Mouse (Mus musculus): ENCODE data around the gene Fbrs. TPM values are rescaled to one million over a fixed set of nuclear protein-coding genes. Genes with fewer than 3 reads are reported as not detected.

The Fbrs gene
- polyA plus RNA-seq, 1 experiment from 2014 or later, result 16.1 TPM

DNA sequence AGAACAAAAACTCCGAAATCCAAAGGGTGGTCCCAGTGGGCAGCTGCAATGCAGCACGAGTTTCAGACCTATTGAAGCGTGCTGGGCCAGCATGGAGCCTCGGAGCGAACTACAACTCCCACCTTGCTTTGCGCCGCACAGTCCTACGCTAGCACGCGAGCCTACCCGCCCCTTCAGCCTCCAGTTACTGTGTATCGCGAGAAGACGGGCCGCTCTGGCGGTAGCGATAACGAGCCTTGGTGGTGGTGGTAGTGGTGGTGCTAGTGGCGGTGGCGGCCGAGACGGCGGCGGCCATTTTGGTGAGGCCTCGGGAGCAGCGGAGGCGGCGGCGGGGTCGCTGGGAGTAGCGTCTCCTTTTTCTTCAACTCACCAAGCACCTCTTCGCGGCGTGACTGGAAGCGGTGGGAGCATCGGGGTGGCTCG is 32.8 kb downstream of the Fbrs start, which contains the start of gene Srcap:
Gene Srcap (plus strand): TSS at position 176 of the 423 bp plus-strand sequence.
- peak within 1 kb of the TSS; percentile 57 for H3K4me2 ChIP-seq

DNA sequence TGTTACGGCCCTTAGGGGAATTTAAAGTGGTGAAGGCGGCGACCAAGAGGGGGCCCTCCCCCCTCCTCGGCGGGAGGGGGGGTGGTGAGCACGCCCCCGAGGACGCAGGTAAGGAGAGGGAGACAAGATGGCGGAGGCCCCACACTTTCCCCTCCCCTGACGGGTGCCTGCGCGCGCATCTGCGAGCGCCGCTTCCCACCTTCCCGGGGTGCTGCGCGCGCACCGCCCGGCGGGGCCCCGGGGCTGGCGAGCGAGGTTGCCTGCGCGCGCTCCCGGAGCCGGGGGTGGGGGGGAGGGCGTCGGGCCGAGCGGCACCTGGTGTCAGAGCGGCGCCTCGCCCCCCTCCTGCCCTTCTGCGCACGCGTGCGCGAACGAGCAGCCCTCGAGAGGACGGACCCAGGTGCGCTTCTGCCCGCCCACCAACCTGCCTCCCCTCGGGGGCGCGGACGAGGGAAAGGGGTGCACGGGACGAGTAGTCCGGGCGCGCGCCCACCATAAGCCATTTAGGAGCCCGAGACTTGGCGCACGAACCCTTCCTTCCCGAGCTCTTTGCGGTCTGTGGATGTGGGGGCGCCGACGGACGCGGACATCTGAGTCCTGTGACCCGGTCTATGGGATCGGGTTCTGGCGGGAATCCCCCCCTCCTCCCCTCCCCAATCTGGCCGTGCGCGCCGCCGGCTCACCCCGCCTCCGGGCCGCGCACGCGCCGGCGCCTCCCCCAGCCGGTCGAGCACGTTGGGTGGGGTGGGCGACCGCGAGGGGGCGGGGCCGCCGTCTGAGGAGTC is 33.4 kb downstream of the Fbrs start:
- peak overlapping the region; percentile 97 for H3K27ac ChIP-seq (ENCODE audit: low read depth)
- H3K4me1 ChIP-seq (ENCODE audit: insufficient read depth), result peaks cover 5% of the 10 kb centered on the region; the same call in 1 of the 2 replicates
- H3K4me2 ChIP-seq, result peak overlapping the region; percentile 57
- ATAC-seq (ENCODE audit: insufficient read depth) (peak; percentile 78), DNase-seq (peak; percentile 95)
- H3K9ac ChIP-seq, result peak overlapping the region; percentile 85
- WGBS, result under 1% methylated on average over 77 of the region's 93 CpGs
- H3K9me3 ChIP-seq (ENCODE audit: low read depth, low read length), result no peaks in the 10 kb centered on the region
- H3K4me3 ChIP-seq (ENCODE audit: low read depth, low read length), result peak overlapping the region; percentile 78
- H3K27me3 ChIP-seq (ENCODE audit: insufficient read depth, low read length), result no peaks in the 10 kb centered on the region
- TF ChIP-seq CTCF (IDR thresholded peaks at IDR 0.05; ENCODE audit: low read depth), result no peak
- peaks cover 34% of the 10 kb centered on the region for H3K36me3 ChIP-seq (ENCODE audit: insufficient read depth)

More for the DNA sequence above, 32.8 kb downstream of the Fbrs start, which contains the start of gene Srcap:
- Histone ChIP-seq H3K27ac (ENCODE audit: low read depth) (peak within 1 kb of the TSS; percentile 97), H3K9me3 (ENCODE audit: low read depth, low read length) (no peaks in the 10 kb centered on the region), H3K4me3 (ENCODE audit: low read depth, low read length) (peak within 1 kb of the TSS; percentile 78), H3K27me3 (ENCODE audit: insufficient read depth, low read length) (no peaks in the 10 kb centered on the region), H3K4me1 (ENCODE audit: insufficient read depth) (peaks cover 5% of the 10 kb centered on the region; the same call in 1 of the 2 replicates), H3K36me3 (ENCODE audit: insufficient read depth) (peaks cover 28% of the 10 kb centered on the region), H3K9ac (peak within 1 kb of the TSS; percentile 85)
- peak; percentile 98 for ATAC-seq (ENCODE audit: insufficient read depth)
- under 1% methylated on average over 36 of the region's 37 CpGs for WGBS
- TF ChIP-seq CTCF (IDR thresholded peaks at IDR 0.05; ENCODE audit: low read depth), result no peak
- peak; percentile 99 for DNase-seq

DNA sequence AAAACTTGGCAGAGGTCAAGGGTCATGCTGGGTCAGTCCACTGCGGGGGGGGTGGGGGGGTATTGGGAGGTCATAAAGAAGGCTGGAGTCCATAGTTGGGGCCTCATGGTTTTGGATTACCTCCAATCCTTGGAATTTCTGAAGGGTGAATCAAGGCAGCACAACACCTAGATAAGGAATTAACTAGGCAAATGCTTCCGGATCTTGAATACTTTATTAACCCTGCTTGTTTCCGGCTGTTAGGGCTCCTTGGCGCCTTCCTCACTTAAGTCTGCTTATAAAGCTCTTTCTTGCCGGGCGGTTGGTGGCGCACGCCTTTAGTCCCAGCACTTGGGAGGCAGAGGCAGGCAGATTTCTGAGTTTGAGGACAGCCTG is 34.0 kb downstream of the Fbrs start:
- Histone ChIP-seq H3K4me3 (ENCODE audit: low read depth, low read length) (peak overlapping the region; percentile 78), H3K36me3 (ENCODE audit: insufficient read depth) (peaks cover 39% of the 10 kb centered on the region), H3K4me1 (ENCODE audit: insufficient read depth) (peaks cover 5% of the 10 kb centered on the region; the same call in 1 of the 2 replicates), H3K27ac (ENCODE audit: low read depth) (peak overlapping the region; percentile 97; the same call in 1 of the 2 replicates), H3K9me3 (ENCODE audit: low read depth, low read length) (no peaks in the 10 kb centered on the region), H3K9ac (peak overlapping the region; percentile 85), H3K4me2 (peak overlapping the region; percentile 57), H3K27me3 (ENCODE audit: insufficient read depth, low read length) (no peaks in the 10 kb centered on the region)
- DNase-seq, result no peak
- whole genome bisulfite sequencing, result 29% methylated on average over 8 of the region's 8 CpGs
- ATAC-seq (ENCODE audit: insufficient read depth), result no peak
- TF ChIP-seq CTCF (IDR thresholded peaks at IDR 0.05; ENCODE audit: low read depth), result no peak

DNA sequence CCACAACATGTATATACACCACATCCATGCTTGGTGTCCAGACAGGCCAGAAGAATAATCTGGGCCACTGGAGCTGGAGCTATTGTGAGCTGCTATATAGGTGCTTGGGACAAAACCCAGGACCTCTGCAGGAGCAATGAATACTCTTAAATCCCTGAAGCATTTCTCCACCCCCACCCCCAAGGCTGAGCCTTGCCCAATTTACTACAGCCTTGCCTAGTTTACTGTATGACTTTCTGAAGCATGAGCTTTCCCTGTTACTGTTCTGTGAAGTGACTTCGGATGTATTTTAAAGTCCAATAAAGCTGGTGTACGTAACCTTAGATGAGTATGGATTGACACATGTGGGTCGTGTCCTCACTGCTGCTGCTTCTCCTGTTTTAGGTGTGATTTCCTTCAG is 34.8 kb downstream of the Fbrs start:
- no peak for TF ChIP-seq CTCF (IDR thresholded peaks at IDR 0.05; ENCODE audit: low read depth)
- peaks cover 5% of the 10 kb centered on the region; the same call in 1 of the 2 replicates for H3K4me1 ChIP-seq (ENCODE audit: insufficient read depth)
- no peak for ATAC-seq (ENCODE audit: insufficient read depth)
- peak overlapping the region; percentile 78 for H3K4me3 ChIP-seq (ENCODE audit: low read depth, low read length)
- H3K27ac ChIP-seq (ENCODE audit: low read depth), result 0 out of 2 replicates have a peak overlapping the region, but pooled peaks have one; percentile 3
- peaks cover 47% of the 10 kb centered on the region for H3K36me3 ChIP-seq (ENCODE audit: insufficient read depth)
- whole genome bisulfite sequencing, result 81% methylated on average over 3 of the region's 3 CpGs
- no peaks in the 10 kb centered on the region for H3K27me3 ChIP-seq (ENCODE audit: insufficient read depth, low read length)
- peak overlapping the region; percentile 57 for H3K4me2 ChIP-seq
- H3K9me3 ChIP-seq (ENCODE audit: low read depth, low read length), result no peaks in the 10 kb centered on the region
- 0 out of 2 replicates have a peak overlapping the region, but pooled peaks have one; percentile 8 for H3K9ac ChIP-seq
- DNase-seq, result no peak

DNA sequence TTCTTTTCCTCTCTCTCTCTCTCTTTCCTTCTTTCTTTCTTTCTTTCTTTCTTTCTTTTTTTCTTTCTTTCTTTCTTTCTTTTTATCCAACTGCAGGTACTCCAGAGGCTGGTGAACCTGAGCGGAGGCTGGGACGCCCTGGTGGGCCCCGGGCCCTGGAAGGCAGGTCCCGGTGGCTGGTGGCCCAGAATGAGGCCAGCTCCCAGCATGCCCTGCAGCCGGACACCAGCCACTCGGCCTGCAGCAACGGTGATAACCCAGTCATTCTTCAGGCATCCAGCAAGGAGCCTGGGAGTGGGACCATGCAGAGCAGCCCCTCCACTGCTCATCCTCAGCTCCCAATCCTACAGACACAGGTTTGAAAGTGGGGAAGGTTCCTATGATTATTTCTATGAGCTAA is 36.8 kb downstream of the Fbrs start:
- 85% methylated on average over 7 of the region's 7 CpGs for WGBS
- no peak overlapping the region for H3K4me3 ChIP-seq (ENCODE audit: low read depth, low read length)
- peaks cover 65% of the 10 kb centered on the region for H3K36me3 ChIP-seq (ENCODE audit: insufficient read depth)

DNA sequence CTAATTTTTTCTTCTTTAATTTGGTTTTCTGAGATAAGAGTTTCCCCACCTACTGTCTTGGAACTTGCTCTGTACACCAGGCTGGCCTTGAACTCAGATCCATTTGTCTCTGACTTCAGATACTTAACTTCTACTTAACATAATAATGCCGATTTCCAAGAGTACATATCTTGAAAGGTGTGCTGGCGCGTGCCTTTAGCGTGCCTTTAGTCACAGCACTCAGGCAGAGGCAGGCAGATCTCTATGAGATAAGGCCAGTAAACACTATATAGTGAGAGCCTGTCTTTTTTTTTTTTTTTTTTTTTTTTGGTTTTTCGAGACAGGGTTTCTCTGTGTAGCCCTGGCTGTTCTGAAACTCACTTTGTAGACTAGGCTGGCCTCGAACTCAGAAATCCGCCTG is 37.3 kb downstream of the Fbrs start:
- Histone ChIP-seq H3K4me3 (ENCODE audit: low read depth, low read length) (no peak overlapping the region), H3K9ac (no peak overlapping the region), H3K27ac (ENCODE audit: low read depth) (no peak overlapping the region), H3K36me3 (ENCODE audit: insufficient read depth) (peaks cover 70% of the 10 kb centered on the region), H3K9me3 (ENCODE audit: low read depth, low read length) (no peaks in the 10 kb centered on the region), H3K27me3 (ENCODE audit: insufficient read depth, low read length) (no peaks in the 10 kb centered on the region), H3K4me1 (ENCODE audit: insufficient read depth) (peaks cover 5% of the 10 kb centered on the region; the same call in 1 of the 2 replicates), H3K4me2 (no peak overlapping the region)
- 94% methylated on average over 6 of the region's 7 CpGs for WGBS
- DNase-seq, result no peak
- no peak for TF ChIP-seq CTCF (IDR thresholded peaks at IDR 0.05; ENCODE audit: low read depth)
- ATAC-seq (ENCODE audit: insufficient read depth), result no peak

More for the DNA sequence above, 36.8 kb downstream of the Fbrs start:
- Histone ChIP-seq H3K4me2 (no peak overlapping the region), H3K9me3 (ENCODE audit: low read depth, low read length) (no peaks in the 10 kb centered on the region), H3K9ac (no peak overlapping the region), H3K4me1 (ENCODE audit: insufficient read depth) (peaks cover 5% of the 10 kb centered on the region; the same call in 1 of the 2 replicates), H3K27ac (ENCODE audit: low read depth) (no peak overlapping the region), H3K27me3 (ENCODE audit: insufficient read depth, low read length) (no peaks in the 10 kb centered on the region)
- no peak for ATAC-seq (ENCODE audit: insufficient read depth)
- DNase-seq, result no peak
- no peak for TF ChIP-seq CTCF (IDR thresholded peaks at IDR 0.05; ENCODE audit: low read depth)

DNA sequence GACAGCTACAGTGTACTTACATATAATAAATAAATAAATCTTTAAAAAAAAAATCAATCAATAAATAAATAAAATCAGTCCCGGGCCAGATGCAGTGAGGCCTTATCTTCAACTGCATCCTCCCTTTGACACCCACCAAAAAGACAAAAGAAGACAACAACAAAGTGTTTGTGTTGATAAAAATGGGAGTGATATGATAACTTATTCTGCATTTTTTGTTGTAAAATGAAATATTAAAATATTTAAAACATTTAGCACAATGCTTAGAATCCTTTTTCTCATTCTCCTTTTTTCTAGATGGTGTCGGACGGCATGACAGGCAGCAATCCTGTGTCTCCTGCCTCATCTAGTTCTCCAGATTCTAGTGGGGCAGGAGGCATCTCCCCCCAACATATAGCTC is 40.3 kb downstream of the Fbrs start, which contains the start of gene Gm42715:
Gene Gm42715 (plus strand): TSS at position 301 of the 400 bp plus-strand sequence.
- Histone ChIP-seq H3K4me2 (no peak within 1 kb of the TSS), H3K36me3 (ENCODE audit: insufficient read depth) (peaks cover 94% of the 10 kb centered on the region)
- TF ChIP-seq CTCF (IDR thresholded peaks at IDR 0.05; ENCODE audit: low read depth), result no peak

More for the DNA sequence above, 40.3 kb downstream of the Fbrs start, which contains the start of gene Gm42715:
- WGBS, result 88% methylated on average over 3 of the region's 3 CpGs
- Histone ChIP-seq H3K9ac (no peak within 1 kb of the TSS), H3K9me3 (ENCODE audit: low read depth, low read length) (no peaks in the 10 kb centered on the region), H3K27me3 (ENCODE audit: insufficient read depth, low read length) (no peaks in the 10 kb centered on the region), H3K4me3 (ENCODE audit: low read depth, low read length) (no peak within 1 kb of the TSS), H3K4me1 (ENCODE audit: insufficient read depth) (no peaks in the 10 kb centered on the region), H3K27ac (ENCODE audit: low read depth) (no peak within 1 kb of the TSS)
- DNase-seq (no peak), ATAC-seq (ENCODE audit: insufficient read depth) (no peak)

Small RNA genes lying within 50 kb of the gene (microRNA-seq; reads per million reads assigned to microRNA genes)
- gene Gm47278 (ENCODE audit: borderline number of aligned reads) (not detected), gene Mir7060 (ENCODE audit: borderline number of aligned reads) (not detected)

Other genes starting within 250 kb of the Fbrs start
- gene Zfp553, start 246.1 kb upstream of the Fbrs start, polyA plus RNA-seq (2014; fragmentation: Nextera tagmentation; extraction: Ambion mirVana), result 21.2 and 24.3 TPM in 2 replicates
- gene Sept1, start 246.1 kb upstream of the Fbrs start, polyA plus RNA-seq (2014; fragmentation: Nextera tagmentation; extraction: Ambion mirVana), result 20.1 and 20.3 TPM in 2 replicates
- 52.8 and 54.7 TPM in 2 replicates for gene Zfp771, start 234.9 kb upstream of the Fbrs start, polyA plus RNA-seq (2014; fragmentation: Nextera tagmentation; extraction: Ambion mirVana)
- gene Dctpp1, start 218.5 kb upstream of the Fbrs start, polyA plus RNA-seq (2014; fragmentation: Nextera tagmentation; extraction: Ambion mirVana), result 202 and 226 TPM in 2 replicates
- 85.3 and 90.4 TPM in 2 replicates for gene Sephs2, start 205.1 kb upstream of the Fbrs start, polyA plus RNA-seq (2014; fragmentation: Nextera tagmentation; extraction: Ambion mirVana)
- gene Itgal, start 182.9 kb upstream of the Fbrs start, polyA plus RNA-seq (2014; fragmentation: Nextera tagmentation; extraction: Ambion mirVana), result 1.0 and 1.6 TPM in 2 replicates
- gene Zfp768, start 133.6 kb upstream of the Fbrs start, polyA plus RNA-seq (2014; fragmentation: Nextera tagmentation; extraction: Ambion mirVana), result 4.7 and 6.5 TPM in 2 replicates
- gene Zfp747, start 103.1 kb upstream of the Fbrs start, polyA plus RNA-seq (2014; fragmentation: Nextera tagmentation; extraction: Ambion mirVana), result 6.7 and 8.5 TPM in 2 replicates
- gene 9130019O22Rik, start 92.0 kb upstream of the Fbrs start, polyA plus RNA-seq (2014; fragmentation: Nextera tagmentation; extraction: Ambion mirVana), result 5.6 and 6.8 TPM in 2 replicates
- 4.9 and 7.1 TPM in 2 replicates for gene E430018J23Rik, start 85.6 kb upstream of the Fbrs start, polyA plus RNA-seq (2014; fragmentation: Nextera tagmentation; extraction: Ambion mirVana)
- 9.3 and 10.4 TPM in 2 replicates for gene Zfp764, start 72.4 kb upstream of the Fbrs start, polyA plus RNA-seq (2014; fragmentation: Nextera tagmentation; extraction: Ambion mirVana)
- gene Zfp688, start 57.1 kb upstream of the Fbrs start, polyA plus RNA-seq (2014; fragmentation: Nextera tagmentation; extraction: Ambion mirVana), result 21.6 and 22.6 TPM in 2 replicates
- 9.6 and 9.8 TPM in 2 replicates for gene Zfp689, start 30.0 kb upstream of the Fbrs start, polyA plus RNA-seq (2014; fragmentation: Nextera tagmentation; extraction: Ambion mirVana)
- 44.3 TPM in 2 replicates for gene Prr14, start 19.6 kb upstream of the Fbrs start, polyA plus RNA-seq (2014; fragmentation: Nextera tagmentation; extraction: Ambion mirVana)
- 61.6 and 71.3 TPM in 2 replicates for gene Srcap, start 32.8 kb downstream of the Fbrs start, polyA plus RNA-seq (2014; fragmentation: Nextera tagmentation; extraction: Ambion mirVana)
- 19.6 and 20.5 TPM in 2 replicates for gene Gm42715, start 40.4 kb downstream of the Fbrs start, polyA plus RNA-seq (2014; fragmentation: Nextera tagmentation; extraction: Ambion mirVana)
- gene Tmem265, start 82.2 kb downstream of the Fbrs start, polyA plus RNA-seq (2014; fragmentation: Nextera tagmentation; extraction: Ambion mirVana), result 4.0 and 6.3 TPM in 2 replicates
- gene Phkg2, start 94.1 kb downstream of the Fbrs start, polyA plus RNA-seq (2014; fragmentation: Nextera tagmentation; extraction: Ambion mirVana), result 31.3 and 39.3 TPM in 2 replicates
- 8.6 and 9.1 TPM in 2 replicates for gene Ccdc189, start 109.4 kb downstream of the Fbrs start, polyA plus RNA-seq (2014; fragmentation: Nextera tagmentation; extraction: Ambion mirVana)
- gene Rnf40, start 109.6 kb downstream of the Fbrs start, polyA plus RNA-seq (2014; fragmentation: Nextera tagmentation; extraction: Ambion mirVana), result 46.7 and 47.6 TPM in 2 replicates
- gene Zfp629, start 136.6 kb downstream of the Fbrs start, polyA plus RNA-seq (2014; fragmentation: Nextera tagmentation; extraction: Ambion mirVana), result 14.2 and 16.9 TPM in 2 replicates
- gene Bcl7c, start 229.7 kb downstream of the Fbrs start, polyA plus RNA-seq (2014; fragmentation: Nextera tagmentation; extraction: Ambion mirVana), result 58.8 and 65.1 TPM in 2 replicates
- 11.7 and 15.6 TPM in 2 replicates for gene Ctf1, start 233.5 kb downstream of the Fbrs start, polyA plus RNA-seq (2014; fragmentation: Nextera tagmentation; extraction: Ambion mirVana)

Data from lung, embryonic 14.5 days (tissue).